Mouse (Mus musculus) left cerebral cortex, adult 2 months (tissue): ENCODE measurements around the gene Gpx3. TPM values are rescaled to one million over a fixed set of nuclear protein-coding genes. Genes with fewer than 3 reads are reported as not detected.
"Not testable (repeated sequence)": the region's sequence is repeated elsewhere in the genome, so short reads cannot be mapped to it uniquely, and the experiment has no call there.

Experiments
- DNase-seq, 2 experiments: peaks; one replicate each; pipeline ENCODE4 v3.0.0; 2021 to 2022; ENCODE audit warnings: low spot score in 2 of 2, mixed read lengths in 1 of 2; ENCODE audit errors: extremely low spot score in 1 of 2
- H3K27ac ChIP-seq: fragments of 200-600 bp; 2 replicates; pipeline ENCODE4 v1.8.1; 2022
- H3K4me3 ChIP-seq: fragments of 200-600 bp; 2 replicates; pipeline ENCODE4 v1.8.1; 2022
- CTCF ChIP-seq: fragments of 200-600 bp; IDR thresholded peaks from 2 replicates; pipeline ENCODE4 v1.8.1; 2022; ENCODE audit warnings: antibody characterized with exemption, mild to moderate bottlenecking, moderate library complexity
- intact Hi-C: fragments of 180-260 bp; cut with DNase I; formaldehyde crosslinking; loops from one replicate; pipeline ENCODE4 v1.15.1; 2025
- total RNA-seq, 2 experiments: library from RNA; stranded (reverse); gene quantifications; 2 replicates each; pipeline ENCODE4 v1.2.3; 2021

Gene Gpx3
- total RNA-seq, 2 experiments from 2014 or later = 6.2 to 10.2 TPM

DNA sequence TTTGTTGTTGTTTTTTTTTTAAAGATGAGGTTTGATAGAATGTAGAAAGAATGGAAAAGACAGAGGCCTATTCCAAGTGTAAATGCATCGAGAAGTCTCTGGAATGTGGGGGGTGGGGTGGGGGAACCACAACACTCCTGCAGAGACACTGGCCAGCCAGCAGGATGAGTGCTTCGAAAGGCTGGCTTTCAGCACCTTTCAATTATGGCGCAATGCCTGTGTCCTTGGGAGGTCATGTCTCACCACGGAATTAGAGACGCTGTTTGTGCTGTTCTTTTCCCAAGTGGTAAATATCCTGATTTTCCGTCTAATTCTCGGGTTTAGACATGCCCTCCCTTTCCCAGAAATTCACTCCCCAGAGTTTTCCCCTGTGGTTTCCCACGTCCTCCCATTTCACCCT, 19.6 kb upstream of the Gpx3 start:
- Histone ChIP-seq H3K4me3 (no peak overlapping the region), H3K27ac (no peak overlapping the region)
- TF ChIP-seq CTCF = no peak; the same call in 1 of the 2 replicates
- intact Hi-C loops = loop anchor here (10.0 kb wide), 3 partner anchors 192 to 562 kb away; partner anchors contain the start of gene Ccdc69
- no peak for DNase-seq

DNA sequence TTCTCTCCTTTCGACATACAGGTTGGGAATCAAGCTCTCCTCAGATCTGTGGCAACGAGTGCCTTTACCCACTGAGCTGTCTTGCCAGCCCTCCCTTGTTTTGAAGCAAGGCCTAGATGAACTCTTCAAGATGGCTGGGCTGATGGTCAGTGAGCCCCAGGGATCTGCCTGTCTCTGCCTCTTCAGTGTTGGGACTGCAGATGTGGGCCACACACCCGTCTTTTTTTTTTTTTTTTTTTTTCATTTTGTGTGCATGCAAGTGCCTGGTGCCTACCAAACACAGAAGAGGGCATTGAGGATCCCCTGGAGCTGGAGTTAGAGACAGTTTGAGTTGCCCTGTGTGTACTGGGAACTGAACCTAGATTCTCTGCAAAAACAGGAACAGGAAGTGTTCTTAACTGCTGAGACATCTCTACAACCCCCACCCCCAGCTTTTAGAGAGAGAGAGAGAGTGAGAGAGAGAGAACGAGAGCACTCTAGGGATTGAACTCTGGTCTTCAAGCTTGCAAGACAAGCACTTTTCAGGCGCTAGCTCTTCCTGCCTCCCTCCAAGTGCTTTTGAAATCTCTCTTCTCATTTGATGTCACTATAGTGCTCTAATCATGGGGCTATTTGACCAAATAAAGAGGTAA, 17.9 kb upstream of the Gpx3 start:
- intact Hi-C loops = loop anchor here (10.0 kb wide), 3 partner anchors 190 to 560 kb away; partner anchors contain the start of gene Ccdc69
- DNase-seq = no peak
- H3K27ac ChIP-seq = no peak overlapping the region
- no peak overlapping the region for H3K4me3 ChIP-seq
- no peak for TF ChIP-seq CTCF

DNA sequence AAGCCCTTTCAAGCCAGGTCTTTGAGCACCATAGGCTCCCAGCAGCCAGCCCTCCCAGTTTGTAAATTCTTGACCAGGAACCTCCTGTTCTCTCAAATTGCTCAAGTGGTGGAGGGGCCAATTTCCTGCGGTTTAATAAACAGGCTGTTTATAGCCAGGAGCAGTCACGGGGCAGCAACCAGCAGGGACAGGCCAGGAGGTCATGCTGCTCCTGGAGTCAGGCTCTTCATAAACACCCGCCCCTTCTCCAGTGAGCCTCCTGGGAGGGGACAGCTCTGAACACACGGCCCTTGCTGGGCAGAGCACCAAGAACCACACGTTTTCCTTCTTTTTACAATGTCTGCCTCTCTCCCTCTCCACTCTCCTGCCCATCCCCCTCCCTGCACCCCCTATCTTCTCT, 17.3 kb upstream of the Gpx3 start:
- no peak overlapping the region for H3K27ac ChIP-seq
- intact Hi-C loops = loop anchor here (10.0 kb wide), 3 partner anchors 190 to 560 kb away; partner anchors contain the start of gene Ccdc69
- H3K4me3 ChIP-seq = no peak overlapping the region
- no peak for TF ChIP-seq CTCF
- no peak for DNase-seq

DNA sequence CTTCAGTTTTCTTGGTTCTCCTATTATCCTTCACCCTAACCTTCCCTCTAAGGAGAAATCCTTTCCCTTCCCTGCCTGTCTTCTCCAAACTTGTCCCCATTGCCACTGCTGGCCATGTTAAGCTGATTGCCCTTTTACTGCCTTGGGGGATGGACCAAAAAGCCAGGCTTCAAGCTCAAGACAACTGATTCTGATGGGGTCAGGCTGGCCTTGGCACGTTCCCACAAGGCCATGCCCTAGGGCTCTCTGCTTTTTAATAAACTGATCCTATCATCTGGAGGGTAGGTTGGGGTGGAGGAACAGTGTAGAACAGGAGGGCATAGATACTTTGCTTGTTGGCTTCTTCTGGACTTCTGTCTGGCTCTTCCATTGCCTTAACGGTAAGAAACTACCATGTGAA, 16.8 kb upstream of the Gpx3 start:
- DNase-seq = no peak
- Histone ChIP-seq H3K27ac (no peak overlapping the region), H3K4me3 (no peak overlapping the region)
- TF ChIP-seq CTCF = no peak
- intact Hi-C loops = loop anchor here (10.0 kb wide), 3 partner anchors 189 to 559 kb away; partner anchors contain the start of gene Ccdc69

DNA sequence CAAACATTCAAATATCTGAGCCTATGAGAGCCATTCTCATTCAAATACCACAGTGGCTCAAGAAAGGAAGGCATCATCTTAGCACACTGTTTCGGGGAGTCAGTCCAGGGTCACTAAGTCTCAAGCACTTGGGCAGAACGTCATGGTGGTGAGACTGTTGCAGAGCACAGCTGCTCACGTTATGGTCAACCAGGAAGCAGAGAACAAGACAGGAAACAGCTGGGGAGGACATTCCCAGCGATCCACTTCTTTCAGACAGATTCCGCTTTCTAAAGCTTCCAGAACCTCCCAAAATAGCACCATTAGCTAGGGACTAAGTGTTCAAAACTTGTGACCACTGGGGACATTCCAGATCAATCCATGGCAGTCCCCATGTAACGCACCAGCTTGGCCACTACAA, 14.3 kb upstream of the Gpx3 start:
- TF ChIP-seq CTCF = no peak
- Histone ChIP-seq H3K27ac (no peak overlapping the region), H3K4me3 (no peak overlapping the region)
- intact Hi-C loops = loop anchor here (10.0 kb wide), 3 partner anchors 187 to 557 kb away; partner anchors contain the start of gene Ccdc69
- DNase-seq = no peak

DNA sequence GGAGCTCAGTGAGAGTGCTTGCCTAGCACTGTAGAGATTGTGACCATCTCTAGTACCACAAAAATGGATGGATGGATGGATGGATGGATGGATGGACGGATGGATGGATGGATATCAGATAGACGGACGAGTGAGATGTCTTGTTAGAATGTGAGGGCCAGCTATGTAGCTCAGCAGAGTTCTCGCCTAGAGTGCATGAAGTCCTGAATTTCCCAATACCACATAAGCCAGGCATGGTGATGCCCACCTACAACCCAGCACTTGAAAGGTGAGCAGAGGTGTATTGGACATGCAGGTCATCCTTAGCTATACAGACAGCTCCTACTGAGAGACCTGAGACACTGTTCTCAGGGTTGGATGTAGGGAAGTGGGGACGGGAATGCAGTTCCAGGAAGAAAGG, 10.9 kb upstream of the Gpx3 start:
- no peak for DNase-seq
- H3K27ac ChIP-seq = no peak overlapping the region
- intact Hi-C loops = no loop called here
- no peak overlapping the region for H3K4me3 ChIP-seq
- no peak for TF ChIP-seq CTCF

DNA sequence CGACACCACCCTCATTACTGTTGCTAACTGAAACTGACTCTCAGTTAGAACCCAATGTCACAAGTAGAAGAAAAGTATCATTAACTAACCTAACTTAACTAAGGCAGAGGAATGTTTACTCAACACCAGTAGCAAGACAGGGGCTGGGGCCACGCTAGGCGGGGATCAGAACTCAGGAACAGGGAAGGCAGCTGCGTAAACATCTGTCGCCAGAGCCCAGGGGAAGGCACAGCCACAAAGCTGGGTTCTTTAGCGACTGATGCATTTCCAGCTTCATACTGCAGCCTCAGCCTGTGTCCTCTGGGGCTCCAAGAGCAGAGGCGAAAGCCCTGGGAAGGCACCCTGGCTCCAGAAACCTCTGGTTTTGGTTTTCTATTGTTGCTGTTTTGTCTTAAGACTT, 10.2 kb upstream of the Gpx3 start:
- no peak overlapping the region for H3K27ac ChIP-seq
- intact Hi-C loops = no loop called here
- DNase-seq = no peak
- TF ChIP-seq CTCF = no peak
- no peak overlapping the region for H3K4me3 ChIP-seq

DNA sequence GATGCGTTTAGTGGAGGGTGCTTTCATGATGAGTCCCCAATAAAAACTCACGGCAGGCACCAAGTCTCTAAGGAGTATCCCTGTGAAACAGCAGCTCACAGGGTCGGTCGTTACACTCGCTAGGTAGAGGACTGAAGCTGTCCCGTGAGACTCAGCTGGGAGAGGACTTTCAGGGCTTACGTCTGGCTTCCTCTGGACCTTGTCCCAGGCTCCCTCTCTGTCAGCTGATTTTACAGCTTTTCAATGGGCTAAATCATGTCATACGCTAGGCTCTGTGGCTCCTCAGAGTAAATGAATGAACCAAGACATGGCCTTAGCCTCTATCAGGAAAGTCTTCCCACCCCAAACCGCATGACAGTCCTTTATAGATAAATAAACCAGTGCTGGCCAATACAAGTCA, 7.7 kb upstream of the Gpx3 start:
- DNase-seq = no peak
- Histone ChIP-seq H3K4me3 (no peak overlapping the region), H3K27ac (no peak overlapping the region)
- TF ChIP-seq CTCF = no peak
- intact Hi-C loops = no loop called here

DNA sequence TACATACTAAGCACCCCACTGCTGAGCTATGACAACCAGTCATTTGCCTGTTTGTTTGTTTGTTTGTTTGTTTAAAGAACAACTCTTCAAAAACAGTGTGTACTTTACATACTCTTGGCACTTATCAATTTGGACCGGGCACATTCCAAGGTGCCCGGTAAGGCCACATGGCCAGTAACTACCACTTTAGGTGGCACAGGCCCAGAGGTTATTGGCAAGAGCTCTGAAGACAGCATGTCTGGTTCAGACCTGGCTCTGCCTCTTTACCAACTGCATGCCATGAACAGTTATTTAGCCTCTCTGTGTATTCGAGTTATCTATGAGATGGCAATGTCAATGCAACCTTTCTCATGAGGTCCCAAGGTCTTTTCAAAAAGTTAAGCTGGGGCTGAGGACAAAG, 5.6 kb upstream of the Gpx3 start:
- intact Hi-C loops, H3K4me3 ChIP-seq, DNase-seq, H3K27ac ChIP-seq: not testable (repeated sequence)

DNA sequence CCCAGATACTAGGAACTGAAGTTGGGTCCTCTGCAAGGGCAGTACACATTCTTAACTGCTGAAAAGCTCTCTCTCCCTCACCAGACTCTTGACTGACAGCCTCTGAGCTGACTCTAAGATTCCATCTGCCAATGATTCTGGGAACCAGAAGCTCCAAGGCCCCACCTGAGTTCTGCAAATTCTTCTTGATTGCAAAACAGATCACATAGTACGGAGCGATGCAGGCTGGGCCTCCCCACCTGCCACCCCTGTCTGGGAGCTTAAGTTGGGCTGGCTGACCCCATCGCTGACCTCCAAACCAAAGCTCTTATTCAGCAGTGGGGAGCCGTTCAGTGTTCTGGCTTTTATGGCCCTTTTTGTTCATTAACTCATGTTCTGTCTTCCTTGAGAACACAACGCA, 4.8 kb upstream of the Gpx3 start:
- H3K4me3 ChIP-seq = no peak overlapping the region
- no peak for DNase-seq
- TF ChIP-seq CTCF = no peak
- H3K27ac ChIP-seq = no peak overlapping the region
- intact Hi-C loops = no loop called here

DNA sequence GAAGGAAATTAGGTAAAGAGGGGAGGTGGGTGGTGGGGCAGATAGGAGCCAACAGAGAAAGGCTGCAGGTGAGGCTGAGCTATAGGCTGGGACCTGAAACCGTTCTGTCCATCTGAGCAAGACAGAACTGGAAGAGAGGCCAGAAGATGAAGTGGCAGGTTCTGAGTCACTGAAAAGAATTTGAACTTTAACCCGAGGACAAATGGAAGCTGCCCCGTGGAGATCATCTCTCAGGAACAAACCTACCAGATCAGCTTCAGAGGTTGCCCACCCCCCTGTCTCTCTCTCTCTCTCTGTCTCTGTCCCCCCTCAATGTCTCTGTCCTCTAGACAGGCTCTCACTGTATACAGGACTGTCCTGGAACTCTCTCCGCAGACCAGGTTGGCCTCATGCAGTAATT, 2.6 kb upstream of the Gpx3 start:
- TF ChIP-seq CTCF = no peak
- Histone ChIP-seq H3K4me3 (no peak overlapping the region), H3K27ac (no peak overlapping the region)
- no peak for DNase-seq
- intact Hi-C loops = no loop called here

DNA sequence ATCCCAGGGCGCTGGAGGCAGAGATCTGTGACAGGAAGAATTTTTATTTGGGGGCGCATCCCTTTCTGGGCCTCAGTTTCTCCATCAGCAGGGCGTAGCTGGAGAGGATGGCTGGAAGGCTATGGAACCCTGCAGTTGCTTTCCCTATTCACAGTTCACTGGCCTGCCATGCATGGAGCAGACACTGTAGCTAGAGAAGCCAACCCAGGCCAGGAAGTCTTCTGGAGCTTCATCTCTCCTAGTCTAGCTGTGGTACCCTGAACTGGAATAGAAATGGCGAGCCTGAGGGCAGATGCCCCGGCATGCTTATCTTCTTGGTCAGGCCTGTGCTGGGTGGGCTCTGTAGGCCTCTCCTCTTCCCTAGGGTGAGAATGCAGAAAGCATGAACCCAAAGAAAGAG, 1.1 kb downstream of the Gpx3 start:
- no peak for DNase-seq
- Histone ChIP-seq H3K27ac (no peak overlapping the region), H3K4me3 (no peak overlapping the region)
- no peak for TF ChIP-seq CTCF
- intact Hi-C loops = no loop called here

DNA sequence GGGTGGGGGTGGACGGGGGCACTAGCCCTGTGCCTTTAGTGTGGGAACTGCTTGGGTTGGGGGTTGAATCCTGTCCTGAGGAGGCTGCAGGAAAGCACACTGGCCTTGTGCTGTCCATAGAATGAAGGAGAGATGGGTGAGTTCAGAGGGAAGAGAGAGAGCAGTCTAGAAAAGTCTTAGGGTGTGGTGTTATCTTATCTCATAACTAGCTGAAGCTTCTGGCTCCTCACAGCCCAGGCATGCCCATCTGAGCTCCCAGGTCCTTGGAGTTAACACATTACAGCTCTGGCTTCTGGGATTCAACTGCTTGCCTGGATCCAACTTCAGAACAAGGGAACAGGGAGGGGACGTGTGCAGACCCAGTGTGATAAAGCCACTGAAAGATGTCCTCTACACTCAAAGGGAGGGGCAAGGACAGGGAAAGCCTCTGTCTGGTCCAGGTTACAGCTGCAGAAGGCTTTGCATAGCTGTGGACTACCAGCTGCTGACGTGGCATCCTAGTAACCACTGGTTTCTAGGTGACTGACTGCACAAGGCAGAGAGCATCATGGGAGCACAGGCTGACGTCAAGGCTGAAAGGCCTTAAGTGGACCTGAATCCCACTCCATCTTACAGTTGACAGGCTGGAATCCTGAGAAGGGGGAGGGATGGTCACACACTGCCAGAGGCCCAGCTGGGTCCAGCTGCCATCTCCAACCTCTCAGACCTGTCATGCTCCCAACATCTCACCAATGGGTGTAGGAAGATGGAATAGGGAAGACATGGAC, 1.9 kb downstream of the Gpx3 start:
- intact Hi-C loops = no loop called here
- Histone ChIP-seq H3K4me3 (no peak overlapping the region), H3K27ac (no peak overlapping the region)
- DNase-seq = no peak
- TF ChIP-seq CTCF = no peak
